Mouse (Mus musculus): ENCODE measurements around the gene Cyp2b19. TPM values are rescaled to one million over a fixed set of nuclear protein-coding genes. Genes with fewer than 3 reads are reported as not detected.
"Not testable (repeated sequence)": the region's sequence is repeated elsewhere in the genome, so short reads cannot be mapped to it uniquely, and the experiment has no call there.

Gene Cyp2b19
- polyA plus RNA-seq, 1 experiment, result not detected

DNA sequence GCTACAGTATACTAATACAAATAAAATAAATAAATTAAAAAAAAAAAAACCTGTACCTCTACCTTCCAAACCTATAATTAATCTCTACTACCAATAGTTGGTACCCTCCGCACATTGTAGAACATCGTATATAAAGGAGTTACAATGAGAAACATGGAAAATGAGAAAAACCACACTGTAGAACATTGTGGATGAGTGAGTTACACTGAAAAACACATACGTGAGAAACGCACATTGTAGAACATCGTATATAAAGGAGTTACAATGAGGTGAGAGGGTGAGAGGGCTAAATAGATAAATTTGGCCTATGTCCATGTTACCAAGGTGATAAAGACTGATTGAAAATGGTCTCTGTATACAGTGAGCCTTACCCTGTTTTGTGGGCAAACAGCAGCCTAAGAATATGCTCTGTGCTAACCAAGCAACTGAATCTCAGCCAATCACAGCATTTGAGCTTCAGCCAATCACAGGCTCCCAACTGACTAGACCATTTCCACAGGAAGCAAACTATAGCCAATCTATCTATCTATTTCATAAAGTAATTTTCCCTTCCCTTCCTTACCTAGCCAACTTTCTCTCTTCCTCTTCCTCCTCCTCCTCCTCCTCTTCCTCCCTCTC lies 23.0 kb downstream of the Cyp2b19 start:
- Histone ChIP-seq H3K4me3 (ENCODE audit: insufficient read depth, poor library complexity, severe bottlenecking) (no peak overlapping the region), H3ac (ENCODE audit: control insufficient read depth, insufficient read length, low read depth) (no peak overlapping the region), H3K27me3 (ENCODE audit: control insufficient read depth, insufficient read depth, insufficient read length) (no peaks in the 10 kb centered on the region), H3K79me2 (ENCODE audit: control insufficient read depth, insufficient read depth) (no peaks in the 10 kb centered on the region), H3K36me3 (ENCODE audit: control insufficient read depth, insufficient read depth) (no peaks in the 10 kb centered on the region), H3K79me3 (ENCODE audit: low read depth) (no peaks in the 10 kb centered on the region)
- TF ChIP-seq MYOG (IDR thresholded peaks at IDR 0.05; ENCODE audit: control insufficient read depth, extremely low read depth, insufficient read length), result no peak
- no peak for TF ChIP-seq FOSL1 (IDR thresholded peaks at IDR 0.05; ENCODE audit: insufficient read depth, low read length, poor library complexity, severe bottlenecking)
- no peak for TF ChIP-seq USF1 (IDR thresholded peaks at IDR 0.05; ENCODE audit: low read depth)
- TF ChIP-seq CTCF (IDR thresholded peaks at IDR 0.05; ENCODE audit: control insufficient read depth, insufficient read depth, insufficient read length), result no peak
- TF ChIP-seq MYOD1 (IDR thresholded peaks at IDR 0.05; ENCODE audit: control insufficient read depth, insufficient read length, low read depth), result no peak
- TF ChIP-seq CEBPB (IDR thresholded peaks at IDR 0.05; ENCODE audit: low read depth), result no peak
- TF ChIP-seq MAX (IDR thresholded peaks at IDR 0.05), result no peak

DNA sequence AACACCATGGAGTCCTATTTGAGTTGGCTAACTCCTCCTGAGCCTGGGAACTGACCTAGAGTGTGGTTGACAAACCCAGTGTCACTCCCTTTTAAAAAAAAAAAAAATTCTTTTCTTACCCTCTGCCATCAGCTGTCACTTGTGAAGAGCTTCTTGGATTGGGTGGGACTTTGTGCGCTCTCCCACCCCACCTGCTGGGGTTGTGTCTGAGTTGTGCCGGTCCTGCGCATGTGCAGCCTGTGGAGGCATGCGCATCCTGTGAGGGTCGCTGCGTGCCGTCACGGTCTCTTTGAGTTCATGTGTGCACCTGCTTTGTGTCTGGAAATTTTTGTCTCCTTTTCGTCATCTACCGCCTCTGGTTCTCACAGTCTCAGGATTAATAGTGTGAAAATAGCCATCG lies 23.6 kb downstream of the Cyp2b19 start:
- Histone ChIP-seq H3K79me3 (ENCODE audit: low read depth) (no peaks in the 10 kb centered on the region), H3K36me3 (ENCODE audit: control insufficient read depth, insufficient read depth) (no peaks in the 10 kb centered on the region), H3ac (ENCODE audit: control insufficient read depth, insufficient read length, low read depth) (no peak overlapping the region), H3K79me2 (ENCODE audit: control insufficient read depth, insufficient read depth) (no peaks in the 10 kb centered on the region), H3K4me3 (ENCODE audit: insufficient read depth, poor library complexity, severe bottlenecking) (no peak overlapping the region), H3K27me3 (ENCODE audit: control insufficient read depth, insufficient read depth, insufficient read length) (no peaks in the 10 kb centered on the region)
- TF ChIP-seq USF1 (IDR thresholded peaks at IDR 0.05; ENCODE audit: low read depth), result no peak
- no peak for TF ChIP-seq MAX (IDR thresholded peaks at IDR 0.05)
- no peak for TF ChIP-seq MYOD1 (IDR thresholded peaks at IDR 0.05; ENCODE audit: control insufficient read depth, insufficient read length, low read depth)
- TF ChIP-seq MYOG (IDR thresholded peaks at IDR 0.05; ENCODE audit: control insufficient read depth, extremely low read depth, insufficient read length), result no peak
- no peak for TF ChIP-seq FOSL1 (IDR thresholded peaks at IDR 0.05; ENCODE audit: insufficient read depth, low read length, poor library complexity, severe bottlenecking)
- TF ChIP-seq CEBPB (IDR thresholded peaks at IDR 0.05; ENCODE audit: low read depth), result no peak
- TF ChIP-seq CTCF (IDR thresholded peaks at IDR 0.05; ENCODE audit: control insufficient read depth, insufficient read depth, insufficient read length), result no peak

DNA sequence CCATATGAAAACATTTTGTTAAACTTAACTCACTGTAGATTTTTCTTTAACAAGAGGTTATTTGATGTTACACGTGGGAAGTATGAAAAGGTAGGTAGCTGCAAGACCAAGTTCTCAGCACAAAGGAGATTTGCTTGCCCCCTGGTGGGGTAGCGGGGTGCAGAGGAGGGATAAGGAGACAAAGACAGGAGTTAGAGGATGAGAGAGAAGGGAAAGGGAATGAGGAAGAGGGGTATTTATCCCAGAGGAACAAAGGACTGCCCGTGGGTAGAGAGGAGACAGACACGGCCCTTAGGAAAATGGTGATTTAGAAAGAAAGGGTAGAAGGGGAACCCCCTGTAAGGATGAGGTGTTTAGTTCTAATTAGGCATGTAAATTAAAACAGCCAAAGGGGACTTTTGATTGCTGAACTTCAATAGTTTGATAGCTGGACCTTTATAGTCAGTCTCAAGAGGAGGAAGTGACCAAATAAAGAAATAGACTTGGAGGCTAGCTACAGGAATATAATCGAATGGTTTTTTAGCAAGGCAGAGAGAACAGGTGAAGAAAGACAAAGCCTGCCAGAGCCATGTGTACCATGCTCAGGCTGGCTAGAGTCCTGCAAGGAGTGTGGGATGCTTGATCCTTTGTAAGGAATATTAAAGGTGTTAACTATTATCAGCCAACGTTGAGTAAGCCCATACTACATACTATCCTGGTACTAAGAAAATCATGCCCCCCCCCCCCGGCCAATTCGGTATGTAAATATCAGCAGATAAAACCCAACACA lies 24.2 kb downstream of the Cyp2b19 start:
- Histone ChIP-seq H3K79me2 (ENCODE audit: control insufficient read depth, insufficient read depth) (no peaks in the 10 kb centered on the region), H3K79me3 (ENCODE audit: low read depth) (no peaks in the 10 kb centered on the region), H3K27me3 (ENCODE audit: control insufficient read depth, insufficient read depth, insufficient read length) (no peaks in the 10 kb centered on the region), H3K4me3 (ENCODE audit: insufficient read depth, poor library complexity, severe bottlenecking) (no peak overlapping the region), H3K36me3 (ENCODE audit: control insufficient read depth, insufficient read depth) (no peaks in the 10 kb centered on the region), H3ac (ENCODE audit: control insufficient read depth, insufficient read length, low read depth) (no peak overlapping the region)
- TF ChIP-seq FOSL1 (IDR thresholded peaks at IDR 0.05; ENCODE audit: insufficient read depth, low read length, poor library complexity, severe bottlenecking) (no peak), MAX (IDR thresholded peaks at IDR 0.05) (no peak), USF1 (IDR thresholded peaks at IDR 0.05; ENCODE audit: low read depth) (no peak), CEBPB (IDR thresholded peaks at IDR 0.05; ENCODE audit: low read depth) (no peak), MYOG (IDR thresholded peaks at IDR 0.05; ENCODE audit: control insufficient read depth, extremely low read depth, insufficient read length) (no peak), MYOD1 (IDR thresholded peaks at IDR 0.05; ENCODE audit: control insufficient read depth, insufficient read length, low read depth) (no peak), CTCF (IDR thresholded peaks at IDR 0.05; ENCODE audit: control insufficient read depth, insufficient read depth, insufficient read length) (no peak)

DNA sequence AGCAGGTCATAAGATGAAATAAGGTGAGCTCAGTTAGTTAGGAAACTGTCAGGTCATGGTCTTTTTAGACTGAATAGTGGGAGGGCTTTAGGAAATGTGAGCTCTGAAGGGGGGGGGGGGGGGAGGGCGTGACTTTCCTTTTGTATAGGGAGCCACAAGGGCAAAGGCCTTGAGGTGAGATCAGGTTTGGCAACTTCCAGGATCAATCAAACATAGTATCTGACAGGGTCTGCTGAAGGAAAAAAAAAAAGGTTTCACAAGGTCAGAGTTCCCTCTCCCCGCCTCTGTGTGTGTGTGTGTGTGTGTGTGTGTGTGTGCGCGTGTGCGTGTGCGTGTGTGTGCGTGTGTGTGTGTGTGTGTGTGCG lies 24.8 kb downstream of the Cyp2b19 start:
- Histone ChIP-seq H3K79me2 (ENCODE audit: control insufficient read depth, insufficient read depth) (no peaks in the 10 kb centered on the region), H3ac (ENCODE audit: control insufficient read depth, insufficient read length, low read depth) (no peak overlapping the region), H3K79me3 (ENCODE audit: low read depth) (no peaks in the 10 kb centered on the region), H3K36me3 (ENCODE audit: control insufficient read depth, insufficient read depth) (no peaks in the 10 kb centered on the region), H3K27me3 (ENCODE audit: control insufficient read depth, insufficient read depth, insufficient read length) (no peaks in the 10 kb centered on the region), H3K4me3 (ENCODE audit: insufficient read depth, poor library complexity, severe bottlenecking) (no peak overlapping the region)
- TF ChIP-seq CTCF (IDR thresholded peaks at IDR 0.05; ENCODE audit: control insufficient read depth, insufficient read depth, insufficient read length), result no peak
- TF ChIP-seq MYOD1 (IDR thresholded peaks at IDR 0.05; ENCODE audit: control insufficient read depth, insufficient read length, low read depth), result no peak
- no peak for TF ChIP-seq MYOG (IDR thresholded peaks at IDR 0.05; ENCODE audit: control insufficient read depth, extremely low read depth, insufficient read length)
- no peak for TF ChIP-seq CEBPB (IDR thresholded peaks at IDR 0.05; ENCODE audit: low read depth)
- no peak for TF ChIP-seq MAX (IDR thresholded peaks at IDR 0.05)
- no peak for TF ChIP-seq USF1 (IDR thresholded peaks at IDR 0.05; ENCODE audit: low read depth)
- no peak for TF ChIP-seq FOSL1 (IDR thresholded peaks at IDR 0.05; ENCODE audit: insufficient read depth, low read length, poor library complexity, severe bottlenecking)

DNA sequence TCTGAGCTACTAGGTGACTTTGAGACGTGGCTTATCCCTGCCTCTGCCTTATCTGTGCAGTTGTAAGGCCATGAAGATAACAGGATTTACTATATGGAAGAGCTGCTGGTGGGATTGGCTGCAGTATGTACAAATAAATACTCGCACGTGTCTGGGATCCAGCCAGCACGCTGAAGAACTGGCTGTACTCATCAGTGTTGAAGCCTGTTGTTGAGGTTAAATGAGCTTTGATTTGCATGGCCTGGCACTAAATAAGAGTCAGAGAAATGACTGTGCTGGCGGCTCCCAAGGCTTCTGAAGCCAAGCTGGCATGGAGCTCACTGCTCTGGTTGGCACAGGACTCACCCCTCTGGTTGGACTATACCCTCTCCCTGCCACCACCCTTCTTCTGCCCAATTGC lies 26.2 kb downstream of the Cyp2b19 start:
- no peaks in the 10 kb centered on the region for H3K27me3 ChIP-seq (ENCODE audit: control insufficient read depth, insufficient read depth, insufficient read length)
- H3K79me3 ChIP-seq (ENCODE audit: low read depth), result no peaks in the 10 kb centered on the region
- no peak overlapping the region for H3ac ChIP-seq (ENCODE audit: control insufficient read depth, insufficient read length, low read depth)
- H3K4me3 ChIP-seq (ENCODE audit: insufficient read depth, poor library complexity, severe bottlenecking), result no peak overlapping the region
- no peaks in the 10 kb centered on the region for H3K79me2 ChIP-seq (ENCODE audit: control insufficient read depth, insufficient read depth)
- TF ChIP-seq CTCF (IDR thresholded peaks at IDR 0.05; ENCODE audit: control insufficient read depth, insufficient read depth, insufficient read length) (no peak), USF1 (IDR thresholded peaks at IDR 0.05; ENCODE audit: low read depth) (no peak), CEBPB (IDR thresholded peaks at IDR 0.05; ENCODE audit: low read depth) (no peak), MYOG (IDR thresholded peaks at IDR 0.05; ENCODE audit: control insufficient read depth, extremely low read depth, insufficient read length) (no peak), MYOD1 (IDR thresholded peaks at IDR 0.05; ENCODE audit: control insufficient read depth, insufficient read length, low read depth) (no peak), MAX (IDR thresholded peaks at IDR 0.05) (no peak), FOSL1 (IDR thresholded peaks at IDR 0.05; ENCODE audit: insufficient read depth, low read length, poor library complexity, severe bottlenecking) (no peak)
- no peaks in the 10 kb centered on the region for H3K36me3 ChIP-seq (ENCODE audit: control insufficient read depth, insufficient read depth)

DNA sequence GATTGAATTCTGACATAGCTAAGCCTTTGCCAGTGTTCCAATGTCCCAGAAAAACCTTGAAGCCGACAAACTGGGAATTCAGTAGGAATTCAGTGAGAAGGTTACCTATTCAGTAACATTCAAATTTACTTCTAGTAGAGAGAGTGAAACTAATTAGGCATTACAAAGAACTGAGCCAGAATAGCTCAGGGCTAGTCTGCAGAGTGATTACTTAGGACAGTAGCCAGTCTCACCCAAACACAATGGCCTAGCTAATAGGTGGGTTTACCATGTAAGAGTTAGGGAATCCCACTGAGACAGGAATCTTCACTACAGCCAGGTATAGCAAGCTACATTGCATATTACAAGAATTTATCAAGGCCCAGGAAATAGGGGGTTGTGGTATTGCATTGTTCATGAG lies 29.1 kb downstream of the Cyp2b19 start:
- not testable (repeated sequence) for H3K27me3 ChIP-seq (ENCODE audit: control insufficient read depth, insufficient read depth, insufficient read length); H3K79me3 ChIP-seq (ENCODE audit: low read depth); H3K36me3 ChIP-seq (ENCODE audit: control insufficient read depth, insufficient read depth); H3K4me3 ChIP-seq (ENCODE audit: insufficient read depth, poor library complexity, severe bottlenecking); H3ac ChIP-seq (ENCODE audit: control insufficient read depth, insufficient read length, low read depth); H3K79me2 ChIP-seq (ENCODE audit: control insufficient read depth, insufficient read depth)
